Mouse (Mus musculus): ENCODE data around the gene Urah. TPM values are rescaled to one million over a fixed set of nuclear protein-coding genes. Genes with fewer than 3 reads are reported as not detected.

The Urah gene
- polyA plus RNA-seq, 1 experiment from 2014 or later: 0.25 TPM

GRCm38 (mm10) chr7:140835758-140836087 is 905 bp downstream of the Urah start:
- 88% methylated on average over 2 of the region's 2 CpGs for WGBS
- no peak overlapping the region for H3K4me2 ChIP-seq (replicated peaks; ENCODE audit: low read depth, low read length)
- no peaks in the 10 kb centered on the region for H3K27me3 ChIP-seq (ENCODE audit: control insufficient read depth, insufficient read depth, low read length)
- H3K27ac ChIP-seq (ENCODE audit: low read depth, low read length): no peak overlapping the region
- ATAC-seq (ENCODE audit: low FRiP score) (no peak), DNase-seq (ENCODE audit: low spot score) (no peak)
- H3K9ac ChIP-seq (ENCODE audit: low read depth, low read length): no peak overlapping the region
- no peaks in the 10 kb centered on the region for H3K36me3 ChIP-seq (ENCODE audit: control insufficient read depth, insufficient read depth, low read length)
- H3K4me3 ChIP-seq (ENCODE audit: low read depth, low read length): no peak overlapping the region
- H3K9me3 ChIP-seq (ENCODE audit: control insufficient read depth, low read length): no peaks in the 10 kb centered on the region
- H3K4me1 ChIP-seq (replicated peaks; ENCODE audit: control insufficient read depth, insufficient read depth, low read length): no peaks in the 10 kb centered on the region

GRCm38 (mm10) chr7:140836243-140837115 is 1.7 kb downstream of the Urah start:
- no peak overlapping the region for H3K4me3 ChIP-seq (ENCODE audit: low read depth, low read length)
- no peak overlapping the region for H3K9ac ChIP-seq (ENCODE audit: low read depth, low read length)
- no peaks in the 10 kb centered on the region for H3K9me3 ChIP-seq (ENCODE audit: control insufficient read depth, low read length)
- no peaks in the 10 kb centered on the region for H3K36me3 ChIP-seq (ENCODE audit: control insufficient read depth, insufficient read depth, low read length)
- DNase-seq (ENCODE audit: low spot score) (no peak), ATAC-seq (ENCODE audit: low FRiP score) (no peak)
- no peak overlapping the region for H3K4me2 ChIP-seq (replicated peaks; ENCODE audit: low read depth, low read length)
- 85% methylated on average over 9 of the region's 9 CpGs for WGBS
- no peak overlapping the region for H3K27ac ChIP-seq (ENCODE audit: low read depth, low read length)
- H3K4me1 ChIP-seq (replicated peaks; ENCODE audit: control insufficient read depth, insufficient read depth, low read length): no peaks in the 10 kb centered on the region
- no peaks in the 10 kb centered on the region for H3K27me3 ChIP-seq (ENCODE audit: control insufficient read depth, insufficient read depth, low read length)

GRCm38 (mm10) chr7:140839556-140839955 is 4.7 kb downstream of the Urah start:
- H3K27me3 ChIP-seq (ENCODE audit: control insufficient read depth, insufficient read depth, low read length): no peaks in the 10 kb centered on the region; the same call in 1 of the 2 replicates
- WGBS: 70% methylated on average over 5 of the region's 5 CpGs

GRCm38 (mm10) chr7:140840750-140841735 is 6.2 kb downstream of the Urah start:
- WGBS: 39% methylated on average over 19 of the region's 19 CpGs
- Histone ChIP-seq H3K4me2 (replicated peaks; ENCODE audit: low read depth, low read length) (no peak overlapping the region), H3K27ac (ENCODE audit: low read depth, low read length) (no peak overlapping the region), H3K9me3 (ENCODE audit: control insufficient read depth, low read length) (no peaks in the 10 kb centered on the region), H3K36me3 (ENCODE audit: control insufficient read depth, insufficient read depth, low read length) (no peaks in the 10 kb centered on the region), H3K4me1 (replicated peaks; ENCODE audit: control insufficient read depth, insufficient read depth, low read length) (no peaks in the 10 kb centered on the region), H3K27me3 (ENCODE audit: control insufficient read depth, insufficient read depth, low read length) (no peaks in the 10 kb centered on the region; the same call in 1 of the 2 replicates), H3K4me3 (ENCODE audit: low read depth, low read length) (no peak overlapping the region), H3K9ac (ENCODE audit: low read depth, low read length) (no peak overlapping the region)
- DNase-seq (ENCODE audit: low spot score) (no peak), ATAC-seq (ENCODE audit: low FRiP score) (no peak)

More at GRCm38 (mm10) chr7:140839556-140839955, 4.7 kb downstream of the Urah start:
- Histone ChIP-seq H3K4me2 (replicated peaks; ENCODE audit: low read depth, low read length) (no peak overlapping the region), H3K36me3 (ENCODE audit: control insufficient read depth, insufficient read depth, low read length) (no peaks in the 10 kb centered on the region), H3K9ac (ENCODE audit: low read depth, low read length) (no peak overlapping the region), H3K4me1 (replicated peaks; ENCODE audit: control insufficient read depth, insufficient read depth, low read length) (no peaks in the 10 kb centered on the region), H3K9me3 (ENCODE audit: control insufficient read depth, low read length) (no peaks in the 10 kb centered on the region), H3K27ac (ENCODE audit: low read depth, low read length) (no peak overlapping the region), H3K4me3 (ENCODE audit: low read depth, low read length) (no peak overlapping the region)
- no peak for ATAC-seq (ENCODE audit: low FRiP score)
- DNase-seq (ENCODE audit: low spot score): no peak

GRCm38 (mm10) chr7:140843806-140844205 is 9.0 kb downstream of the Urah start:
- no peaks in the 10 kb centered on the region for H3K4me1 ChIP-seq (replicated peaks; ENCODE audit: control insufficient read depth, insufficient read depth, low read length)
- H3K4me3 ChIP-seq (ENCODE audit: low read depth, low read length): no peak overlapping the region
- H3K27me3 ChIP-seq (ENCODE audit: control insufficient read depth, insufficient read depth, low read length): no peaks in the 10 kb centered on the region; the same call in 1 of the 2 replicates
- no peak for DNase-seq (ENCODE audit: low spot score)
- H3K9me3 ChIP-seq (ENCODE audit: control insufficient read depth, low read length): no peaks in the 10 kb centered on the region
- no peak overlapping the region for H3K4me2 ChIP-seq (replicated peaks; ENCODE audit: low read depth, low read length)
- no peak for ATAC-seq (ENCODE audit: low FRiP score)
- no peak overlapping the region for H3K27ac ChIP-seq (ENCODE audit: low read depth, low read length)
- 70% methylated on average over 7 of the region's 7 CpGs for WGBS
- no peak overlapping the region for H3K9ac ChIP-seq (ENCODE audit: low read depth, low read length)
- no peaks in the 10 kb centered on the region for H3K36me3 ChIP-seq (ENCODE audit: control insufficient read depth, insufficient read depth, low read length)

- H3K27me3 ChIP-seq (ENCODE audit: control insufficient read depth, insufficient read depth, low read length): no peaks in the 10 kb centered on the region; the same call in 1 of the 2 replicates
- WGBS: 34% methylated on average over 14 of the region's 14 CpGs
- H3K4me2 ChIP-seq (replicated peaks; ENCODE audit: low read depth, low read length): no peak within 1 kb of the TSS
- no peaks in the 10 kb centered on the region for H3K4me1 ChIP-seq (replicated peaks; ENCODE audit: control insufficient read depth, insufficient read depth, low read length)
- H3K9ac ChIP-seq (ENCODE audit: low read depth, low read length): no peak within 1 kb of the TSS
- no peak within 1 kb of the TSS for H3K4me3 ChIP-seq (ENCODE audit: low read depth, low read length)
- no peaks in the 10 kb centered on the region for H3K36me3 ChIP-seq (ENCODE audit: control insufficient read depth, insufficient read depth, low read length)
- H3K9me3 ChIP-seq (ENCODE audit: control insufficient read depth, low read length): no peaks in the 10 kb centered on the region
- DNase-seq (ENCODE audit: low spot score) (peak; percentile 92), ATAC-seq (ENCODE audit: low FRiP score) (peak; percentile 77)
- H3K27ac ChIP-seq (ENCODE audit: low read depth, low read length): no peak within 1 kb of the TSS
These were observed 10.3 kb downstream of the Urah start, which contains the start of gene Scgb1c1 for GRCm38 (mm10) chr7:140844905-140845665. Gene Scgb1c1 (plus strand): TSS chr7:140845547.

GRCm38 (mm10) chr7:140845683-140846082 is 10.9 kb downstream of the Urah start:
- Histone ChIP-seq H3K4me3 (ENCODE audit: low read depth, low read length) (no peak overlapping the region), H3K4me1 (replicated peaks; ENCODE audit: control insufficient read depth, insufficient read depth, low read length) (no peaks in the 10 kb centered on the region), H3K27ac (ENCODE audit: low read depth, low read length) (no peak overlapping the region), H3K9me3 (ENCODE audit: control insufficient read depth, low read length) (no peaks in the 10 kb centered on the region), H3K4me2 (replicated peaks; ENCODE audit: low read depth, low read length) (no peak overlapping the region), H3K9ac (ENCODE audit: low read depth, low read length) (no peak overlapping the region), H3K36me3 (ENCODE audit: control insufficient read depth, insufficient read depth, low read length) (no peaks in the 10 kb centered on the region), H3K27me3 (ENCODE audit: control insufficient read depth, insufficient read depth, low read length) (no peaks in the 10 kb centered on the region; the same call in 1 of the 2 replicates)
- 67% methylated on average over 4 of the region's 4 CpGs for WGBS
- no peak for ATAC-seq (ENCODE audit: low FRiP score)
- no peak for DNase-seq (ENCODE audit: low spot score)

- DNase-seq (ENCODE audit: low spot score) (no peak), ATAC-seq (ENCODE audit: low FRiP score) (no peak)
- Histone ChIP-seq H3K4me2 (replicated peaks; ENCODE audit: low read depth, low read length) (no peak overlapping the region), H3K36me3 (ENCODE audit: control insufficient read depth, insufficient read depth, low read length) (no peaks in the 10 kb centered on the region), H3K9ac (ENCODE audit: low read depth, low read length) (no peak overlapping the region), H3K4me3 (ENCODE audit: low read depth, low read length) (no peak overlapping the region), H3K4me1 (replicated peaks; ENCODE audit: control insufficient read depth, insufficient read depth, low read length) (no peaks in the 10 kb centered on the region), H3K9me3 (ENCODE audit: control insufficient read depth, low read length) (no peaks in the 10 kb centered on the region), H3K27me3 (ENCODE audit: control insufficient read depth, insufficient read depth, low read length) (no peaks in the 10 kb centered on the region; the same call in 1 of the 2 replicates), H3K27ac (ENCODE audit: low read depth, low read length) (no peak overlapping the region)
- WGBS: 88% methylated on average over 10 of the region's 10 CpGs
These were observed 11.9 kb downstream of the Urah start for GRCm38 (mm10) chr7:140846676-140847075.
